Mouse (Mus musculus): ENCODE measurements around the gene Arhgap27. TPM values are rescaled to one million over a fixed set of nuclear protein-coding genes. Genes with fewer than 3 reads are reported as not detected.
A peak's percentile ranks its signal among the peaks of the same experiment; 100 is the strongest.

The Arhgap27 gene
- total and polyA plus RNA-seq, 2 experiments from 2014 or later: 4.8 to 5.6 TPM

- DNase-seq (no peak), ATAC-seq (no peak)
- WGBS: 90% methylated on average over 12 of the region's 12 CpGs
- H3K36me3 ChIP-seq (ENCODE audit: insufficient read depth): no peaks in the 10 kb centered on the region
- no peaks in the 10 kb centered on the region for H3K27me3 ChIP-seq (ENCODE audit: insufficient read depth, low read length)
- no peak overlapping the region for H3K27ac ChIP-seq (ENCODE audit: low read depth, low read length)
- H3K4me3 ChIP-seq (ENCODE audit: low read depth, low read length): no peak overlapping the region
- H3K9ac ChIP-seq: no peak overlapping the region
- TF ChIP-seq CTCF (IDR thresholded peaks at IDR 0.05; ENCODE audit: low read depth): no peak
- no peak overlapping the region for H3K4me2 ChIP-seq (ENCODE audit: low read depth)
- H3K9me3 ChIP-seq (ENCODE audit: low read length): no peaks in the 10 kb centered on the region
- H3K4me1 ChIP-seq (ENCODE audit: insufficient read depth): no peaks in the 10 kb centered on the region
These were observed 12.7 kb downstream of the Arhgap27 start for GRCm38 (mm10) chr11:103350711-103351315.

GRCm38 (mm10) chr11:103349699-103350098, 13.8 kb downstream of the Arhgap27 start:
- ATAC-seq: no peak
- no peak overlapping the region for H3K4me2 ChIP-seq (ENCODE audit: low read depth)
- no peak overlapping the region for H3K27ac ChIP-seq (ENCODE audit: low read depth, low read length)
- no peaks in the 10 kb centered on the region for H3K4me1 ChIP-seq (ENCODE audit: insufficient read depth)
- WGBS: 84% methylated on average over 2 of the region's 2 CpGs
- no peak overlapping the region for H3K4me3 ChIP-seq (ENCODE audit: low read depth, low read length)
- H3K36me3 ChIP-seq (ENCODE audit: insufficient read depth): no peaks in the 10 kb centered on the region
- 0 out of 2 replicates have a peak, but pooled peaks have one; percentile 10 for TF ChIP-seq CTCF (IDR thresholded peaks at IDR 0.05; ENCODE audit: low read depth)
- no peak for DNase-seq
- no peak overlapping the region for H3K9ac ChIP-seq
- no peaks in the 10 kb centered on the region for H3K9me3 ChIP-seq (ENCODE audit: low read length)
- H3K27me3 ChIP-seq (ENCODE audit: insufficient read depth, low read length): no peaks in the 10 kb centered on the region

GRCm38 (mm10) chr11:103346657-103347056, 16.8 kb downstream of the Arhgap27 start:
- H3K36me3 ChIP-seq (ENCODE audit: insufficient read depth): no peaks in the 10 kb centered on the region
- no peaks in the 10 kb centered on the region for H3K9me3 ChIP-seq (ENCODE audit: low read length)
- H3K9ac ChIP-seq: no peak overlapping the region
- H3K4me1 ChIP-seq (ENCODE audit: insufficient read depth): no peaks in the 10 kb centered on the region
- 63% methylated on average over 5 of the region's 5 CpGs for WGBS
- no peaks in the 10 kb centered on the region for H3K27me3 ChIP-seq (ENCODE audit: insufficient read depth, low read length)
- TF ChIP-seq CTCF (IDR thresholded peaks at IDR 0.05; ENCODE audit: low read depth): no peak
- H3K4me3 ChIP-seq (ENCODE audit: low read depth, low read length): no peak overlapping the region
- no peak for ATAC-seq
- no peak overlapping the region for H3K4me2 ChIP-seq (ENCODE audit: low read depth)
- DNase-seq: no peak
- H3K27ac ChIP-seq (ENCODE audit: low read depth, low read length): no peak overlapping the region

- WGBS: 80% methylated on average over 7 of the region's 7 CpGs
- no peak overlapping the region for H3K9ac ChIP-seq
- no peak for ATAC-seq
- no peak for DNase-seq
- H3K4me3 ChIP-seq (ENCODE audit: low read depth, low read length): no peak overlapping the region
- H3K27ac ChIP-seq (ENCODE audit: low read depth, low read length): no peak overlapping the region
- H3K4me2 ChIP-seq (ENCODE audit: low read depth): no peak overlapping the region
- no peaks in the 10 kb centered on the region for H3K9me3 ChIP-seq (ENCODE audit: low read length)
- H3K27me3 ChIP-seq (ENCODE audit: insufficient read depth, low read length): no peaks in the 10 kb centered on the region
- H3K4me1 ChIP-seq (ENCODE audit: insufficient read depth): no peaks in the 10 kb centered on the region
- H3K36me3 ChIP-seq (ENCODE audit: insufficient read depth): no peaks in the 10 kb centered on the region
- TF ChIP-seq CTCF (IDR thresholded peaks at IDR 0.05; ENCODE audit: low read depth): no peak
These were observed 17.3 kb downstream of the Arhgap27 start for GRCm38 (mm10) chr11:103346236-103346635.

- H3K4me3 ChIP-seq (ENCODE audit: low read depth, low read length): no peak overlapping the region
- TF ChIP-seq CTCF (IDR thresholded peaks at IDR 0.05; ENCODE audit: low read depth): no peak
- H3K36me3 ChIP-seq (ENCODE audit: insufficient read depth): no peaks in the 10 kb centered on the region
- H3K9me3 ChIP-seq (ENCODE audit: low read length): no peaks in the 10 kb centered on the region
- no peak overlapping the region for H3K27ac ChIP-seq (ENCODE audit: low read depth, low read length)
- DNase-seq: no peak
- no peak overlapping the region for H3K4me2 ChIP-seq (ENCODE audit: low read depth)
- ATAC-seq: no peak
- H3K9ac ChIP-seq: no peak overlapping the region
- WGBS: 83% methylated on average over 7 of the region's 7 CpGs
- H3K4me1 ChIP-seq (ENCODE audit: insufficient read depth): no peaks in the 10 kb centered on the region
- no peaks in the 10 kb centered on the region for H3K27me3 ChIP-seq (ENCODE audit: insufficient read depth, low read length)
These were observed 17.9 kb downstream of the Arhgap27 start for GRCm38 (mm10) chr11:103345408-103346091.

GRCm38 (mm10) chr11:103344494-103345332, 18.8 kb downstream of the Arhgap27 start:
- no peak for ATAC-seq
- Histone ChIP-seq H3K36me3 (ENCODE audit: insufficient read depth) (no peaks in the 10 kb centered on the region), H3K9me3 (ENCODE audit: low read length) (no peaks in the 10 kb centered on the region), H3K4me3 (ENCODE audit: low read depth, low read length) (no peak overlapping the region), H3K9ac (no peak overlapping the region), H3K27ac (ENCODE audit: low read depth, low read length) (no peak overlapping the region), H3K4me2 (ENCODE audit: low read depth) (no peak overlapping the region), H3K4me1 (ENCODE audit: insufficient read depth) (no peaks in the 10 kb centered on the region), H3K27me3 (ENCODE audit: insufficient read depth, low read length) (no peaks in the 10 kb centered on the region)
- 80% methylated on average over 19 of the region's 19 CpGs for WGBS
- no peak for DNase-seq
- no peak for TF ChIP-seq CTCF (IDR thresholded peaks at IDR 0.05; ENCODE audit: low read depth)

GRCm38 (mm10) chr11:103343881-103344280, 19.6 kb downstream of the Arhgap27 start:
- no peak overlapping the region for H3K4me2 ChIP-seq (ENCODE audit: low read depth)
- H3K36me3 ChIP-seq (ENCODE audit: insufficient read depth): no peaks in the 10 kb centered on the region
- DNase-seq (no peak), ATAC-seq (no peak)
- 77% methylated on average over 1 of the region's 1 CpGs for WGBS
- no peaks in the 10 kb centered on the region for H3K4me1 ChIP-seq (ENCODE audit: insufficient read depth)
- H3K27ac ChIP-seq (ENCODE audit: low read depth, low read length): no peak overlapping the region
- no peaks in the 10 kb centered on the region for H3K9me3 ChIP-seq (ENCODE audit: low read length)
- H3K27me3 ChIP-seq (ENCODE audit: insufficient read depth, low read length): no peaks in the 10 kb centered on the region
- no peak overlapping the region for H3K4me3 ChIP-seq (ENCODE audit: low read depth, low read length)
- no peak overlapping the region for H3K9ac ChIP-seq
- TF ChIP-seq CTCF (IDR thresholded peaks at IDR 0.05; ENCODE audit: low read depth): no peak

Data from forebrain, postnatal 0 days (tissue).